ENCODE assay signal across 22 mouse cellular contexts in the genomic region with DNA sequence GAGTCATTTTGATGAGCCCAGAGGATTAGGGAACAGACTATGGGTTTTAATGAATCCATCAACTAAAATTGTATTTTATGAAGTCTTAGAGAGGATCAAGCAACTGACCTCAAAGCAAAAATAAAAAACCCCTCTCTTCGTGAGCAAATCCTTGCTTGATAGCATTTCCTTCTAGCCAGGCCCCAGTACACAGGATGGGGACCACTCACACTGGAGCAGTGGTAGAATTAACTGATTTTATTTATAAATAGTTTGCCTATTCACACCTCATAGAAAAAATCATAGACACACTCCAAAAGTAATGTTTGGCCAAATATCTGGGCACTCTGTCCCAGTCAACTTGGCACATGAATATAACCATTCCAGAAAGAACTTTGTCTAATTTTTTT.
DNase-seq lines count a peak whose midpoint lies in the region; ATAC-seq lines count a peak whose summit lies in the region.
"Had no signal": no experiment of that assay in that cellular context is flagged by ENCODE, and none has a peak within 500 bp of the region (broad histone marks: within the 10 kb centered on the region; RNA-seq: fewer than 3 reads in every experiment).

No protein-coding gene starts in this region.

- no peak overlapping the region for H3K9ac ChIP-seq in heart, embryonic 13.5 days
- H3K9ac ChIP-seq in heart, embryonic 12.5 days: no peak overlapping the region
- H3K9ac ChIP-seq in embryonic facial prominence, embryonic 12.5 days: no peak overlapping the region
- no peak overlapping the region for H3K9ac ChIP-seq in forebrain, embryonic 13.5 days
- H3K9ac ChIP-seq in limb, embryonic 13.5 days: no peak overlapping the region
- H3K9ac ChIP-seq: hindbrain, embryonic 13.5 days; intestine, embryonic 15.5 days; limb, embryonic 15.5 days; liver, embryonic 15.5 days; neural tube, embryonic 15.5 days had no signal

- 73% methylated on average over 1 of the region's 1 CpGs for WGBS in heart, embryonic 13.5 days
- 76% methylated on average over 1 of the region's 1 CpGs for WGBS in heart, embryonic 12.5 days
- WGBS in embryonic facial prominence, embryonic 12.5 days: 33% methylated on average over 1 of the region's 1 CpGs
- 9% methylated on average over 1 of the region's 1 CpGs for WGBS in forebrain, embryonic 13.5 days
- WGBS in limb, embryonic 13.5 days: 18% methylated on average over 1 of the region's 1 CpGs

- peaks cover 24% of the 10 kb centered on the region for H3K4me1 ChIP-seq in heart, embryonic 13.5 days
- H3K4me1 ChIP-seq in heart, embryonic 12.5 days (replicated peaks): peaks cover 5% of the 10 kb centered on the region
- H3K4me1 ChIP-seq in embryonic facial prominence, embryonic 12.5 days: peaks cover 16% of the 10 kb centered on the region
- peaks cover 22% of the 10 kb centered on the region for H3K4me1 ChIP-seq in forebrain, embryonic 13.5 days
- peaks cover 16% of the 10 kb centered on the region for H3K4me1 ChIP-seq in limb, embryonic 13.5 days
- H3K4me1 ChIP-seq: liver, embryonic 15.5 days had no signal

- H3K4me3 ChIP-seq in heart, embryonic 13.5 days: no peak overlapping the region
- H3K4me3 ChIP-seq in heart, embryonic 12.5 days: no peak overlapping the region
- H3K4me3 ChIP-seq in embryonic facial prominence, embryonic 12.5 days: no peak overlapping the region
- no peak overlapping the region for H3K4me3 ChIP-seq in forebrain, embryonic 13.5 days
- no peak overlapping the region for H3K4me3 ChIP-seq in limb, embryonic 13.5 days
- H3K4me3 ChIP-seq: hindbrain, embryonic 13.5 days; intestine, embryonic 15.5 days; left cerebral cortex, adult 2 months; limb, embryonic 15.5 days; liver, embryonic 15.5 days; neural tube, embryonic 15.5 days had no signal

- H3K9me3 ChIP-seq in heart, embryonic 13.5 days: no peaks in the 10 kb centered on the region
- H3K9me3 ChIP-seq in heart, embryonic 12.5 days (replicated peaks): no peaks in the 10 kb centered on the region
- H3K9me3 ChIP-seq in embryonic facial prominence, embryonic 12.5 days: no peaks in the 10 kb centered on the region
- no peaks in the 10 kb centered on the region for H3K9me3 ChIP-seq in forebrain, embryonic 13.5 days (replicated peaks)
- H3K9me3 ChIP-seq in limb, embryonic 13.5 days: no peaks in the 10 kb centered on the region
- H3K9me3 ChIP-seq: G1E; hindbrain, embryonic 13.5 days; intestine, embryonic 15.5 days; limb, embryonic 15.5 days; liver, embryonic 15.5 days; neural tube, embryonic 15.5 days had no signal

- H3K27ac ChIP-seq in heart, embryonic 13.5 days (replicated peaks): 0 out of 2 replicates have a peak overlapping the region, but pooled peaks have one; percentile 40
- no peak overlapping the region for H3K27ac ChIP-seq in heart, embryonic 12.5 days (ENCODE audit: poor library complexity, severe bottlenecking)
- H3K27ac ChIP-seq in embryonic facial prominence, embryonic 12.5 days: peak overlapping the region; percentile 61; the same call in 1 of the 2 replicates
- H3K27ac ChIP-seq in forebrain, embryonic 13.5 days: no peak overlapping the region
- peak overlapping the region; percentile 79 for H3K27ac ChIP-seq in limb, embryonic 13.5 days
- H3K27ac ChIP-seq: left cerebral cortex, adult 2 months; liver, embryonic 15.5 days; neural tube, embryonic 15.5 days had no signal

- H3K27me3 ChIP-seq in heart, embryonic 13.5 days (replicated peaks): no peaks in the 10 kb centered on the region
- no peaks in the 10 kb centered on the region for H3K27me3 ChIP-seq in heart, embryonic 12.5 days (replicated peaks)
- H3K27me3 ChIP-seq in embryonic facial prominence, embryonic 12.5 days: no peaks in the 10 kb centered on the region
- no peaks in the 10 kb centered on the region for H3K27me3 ChIP-seq in forebrain, embryonic 13.5 days
- H3K27me3 ChIP-seq in limb, embryonic 13.5 days: no peaks in the 10 kb centered on the region
- H3K27me3 ChIP-seq: hindbrain, embryonic 13.5 days; intestine, embryonic 15.5 days; limb, embryonic 15.5 days; liver, embryonic 15.5 days; neural tube, embryonic 15.5 days had no signal

- H3K4me2 ChIP-seq in heart, embryonic 13.5 days: no peak overlapping the region
- H3K4me2 ChIP-seq in heart, embryonic 12.5 days: no peak overlapping the region
- H3K4me2 ChIP-seq in embryonic facial prominence, embryonic 12.5 days (replicated peaks): no peak overlapping the region
- H3K4me2 ChIP-seq in forebrain, embryonic 13.5 days: 0 out of 2 replicates have a peak overlapping the region, but pooled peaks have one; percentile 2
- peak overlapping the region; percentile 40 for H3K4me2 ChIP-seq in limb, embryonic 13.5 days (replicated peaks)
- H3K4me2 ChIP-seq: hindbrain, embryonic 13.5 days; intestine, embryonic 15.5 days; limb, embryonic 15.5 days; liver, embryonic 15.5 days; neural tube, embryonic 15.5 days had no signal

- DNase-seq in adrenal gland, postnatal 4 days (ENCODE audit: low spot score in 2 of 2): no peak
- DNase-seq: adrenal gland, postnatal 14 days; cerebellum, adult 11 months; cerebellum, postnatal 25 days; gastrocnemius, postnatal 36 days; kidney, postnatal 36 days; right cerebral cortex, postnatal 4 days; thymus, postnatal 14 days had no signal

- H3K36me3 ChIP-seq in heart, embryonic 13.5 days: no peaks in the 10 kb centered on the region
- H3K36me3 ChIP-seq in heart, embryonic 12.5 days: no peaks in the 10 kb centered on the region
- H3K36me3 ChIP-seq in embryonic facial prominence, embryonic 12.5 days: no peaks in the 10 kb centered on the region
- H3K36me3 ChIP-seq in forebrain, embryonic 13.5 days (ENCODE audit: poor library complexity, severe bottlenecking): no peaks in the 10 kb centered on the region
- H3K36me3 ChIP-seq in limb, embryonic 13.5 days: no peaks in the 10 kb centered on the region
- H3K36me3 ChIP-seq: G1E; hindbrain, embryonic 13.5 days; intestine, embryonic 15.5 days; limb, embryonic 15.5 days; liver, embryonic 15.5 days; neural tube, embryonic 15.5 days had no signal

- ATAC-seq in heart, embryonic 13.5 days (ENCODE audit: extremely low read depth, insufficient number of reproducible peaks, low FRiP score, low TSS enrichment): no peak
- no peak for ATAC-seq in heart, embryonic 12.5 days (ENCODE audit: insufficient number of reproducible peaks, low FRiP score)
- ATAC-seq in embryonic facial prominence, embryonic 12.5 days (ENCODE audit: insufficient number of reproducible peaks, insufficient read depth, low FRiP score, low TSS enrichment): no peak
- peak; percentile 71; the same call in 1 of the 2 replicates for ATAC-seq in forebrain, embryonic 13.5 days
- no peak for ATAC-seq in limb, embryonic 13.5 days (ENCODE audit: low FRiP score, low read depth)
- ATAC-seq in inflammation-experienced regulatory T-cells, adult 6 months: no peak
- ATAC-seq: lung, postnatal 0 days had no signal

Comparison
In these comparisons a context has a peak if more than half of its experiments do, and no peak if none do; other contexts are left out.
1. H3K27ac ChIP-seq: peak in heart, embryonic 13.5 days (single experiment), embryonic facial prominence, embryonic 12.5 days (single experiment) and limb, embryonic 13.5 days (single experiment); none in heart, embryonic 12.5 days (single experiment) and forebrain, embryonic 13.5 days (single experiment).
2. H3K4me2 ChIP-seq: peak in forebrain, embryonic 13.5 days (single experiment) and limb, embryonic 13.5 days (single experiment); none in heart, embryonic 13.5 days (single experiment), heart, embryonic 12.5 days (single experiment) and embryonic facial prominence, embryonic 12.5 days (single experiment).